7 mouse cellular contexts compared by ENCODE assay signal in the genomic region with DNA sequence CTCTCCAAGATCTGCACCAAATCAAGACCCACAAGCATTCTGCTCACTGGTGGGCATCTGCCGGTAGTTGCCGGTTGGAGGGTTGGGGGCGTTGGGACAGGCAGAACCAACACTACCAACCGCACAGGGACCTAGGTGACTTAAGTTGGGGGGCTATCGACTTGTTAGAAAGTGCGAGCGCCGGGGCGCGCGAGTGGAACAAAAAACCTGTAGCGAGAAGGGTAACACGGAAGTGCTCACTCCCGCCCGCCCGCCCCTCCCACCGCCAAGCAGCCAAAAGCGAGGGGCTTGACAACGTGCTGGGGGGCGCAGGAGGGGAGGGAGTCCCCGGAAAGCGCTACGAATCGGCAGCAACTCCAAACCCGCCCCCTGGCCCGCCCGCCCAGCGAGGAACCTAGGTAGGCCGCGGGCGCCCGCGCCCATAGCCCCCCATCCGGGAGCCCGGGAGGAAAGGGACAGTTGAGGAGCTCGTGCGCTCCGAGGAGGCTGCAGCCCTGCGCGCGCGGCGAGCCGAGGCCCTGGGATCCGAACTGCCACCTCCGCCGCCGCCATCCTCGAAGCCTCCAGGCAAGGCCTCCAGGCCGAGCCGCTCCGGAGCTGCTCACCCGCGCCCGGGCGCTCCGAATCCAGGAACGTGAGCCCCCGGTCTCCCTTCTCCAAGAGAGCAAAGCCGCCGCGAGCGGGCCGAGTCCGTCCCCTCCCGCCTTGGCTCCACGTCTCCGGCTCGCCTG. TPM values are rescaled to one million over a fixed set of nuclear protein-coding genes. Genes with fewer than 3 reads are reported as not detected.
DNase-seq lines count a peak whose midpoint lies in the region; ATAC-seq and TF ChIP-seq lines count a peak whose summit lies in the region.

No protein-coding gene starts in this region.

- WGBS in embryonic facial prominence, embryonic 11.5 days = under 1% methylated on average over 51 of the region's 69 CpGs
- WGBS in hindbrain, embryonic 16.5 days = under 1% methylated on average over 43 of the region's 69 CpGs
- under 1% methylated on average over 61 of the region's 69 CpGs for WGBS in lung, postnatal 0 days

- TF ChIP-seq CTCF in lung, postnatal 0 days (IDR thresholded peaks at IDR 0.05) = no peak

- H3K9ac ChIP-seq in embryonic facial prominence, embryonic 11.5 days (replicated peaks; ENCODE audit: low read length) = peak overlapping the region; percentile 98
- H3K9ac ChIP-seq in hindbrain, embryonic 16.5 days (ENCODE audit: low read depth, low read length) = peak overlapping the region; percentile 86
- H3K9ac ChIP-seq in lung, postnatal 0 days (replicated peaks; ENCODE audit: low read depth) = peak overlapping the region; percentile 91

- TF ChIP-seq EP300 in lung, postnatal 0 days (IDR thresholded peaks at IDR 0.05) = no peak

- no peaks in the 10 kb centered on the region for H3K4me1 ChIP-seq in embryonic facial prominence, embryonic 11.5 days (ENCODE audit: control insufficient read depth, insufficient read depth, low read length)
- H3K4me1 ChIP-seq in hindbrain, embryonic 16.5 days (ENCODE audit: control insufficient read depth, insufficient read depth, low read depth, low read length) = peaks cover 9% of the 10 kb centered on the region
- H3K4me1 ChIP-seq in lung, postnatal 0 days (ENCODE audit: insufficient read depth, low read depth, low read length) = peaks cover 8% of the 10 kb centered on the region; the same call in 1 of the 2 replicates

- DNase-seq in left cerebral cortex, adult 18-20 months (ENCODE audit: low spot score in 2 of 2) = peak; percentile 31 to 55
- DNase-seq in left cerebral cortex, adult 9 months (ENCODE audit: low spot score in 2 of 2) = no peak
- peak; percentile 68 for DNase-seq in R1 (ENCODE audit: low read depth, low spot score)
- peak; percentile 47 for DNase-seq in embryonic facial prominence, embryonic 11.5 days (ENCODE audit: low spot score)
- DNase-seq in lung, postnatal 0 days (ENCODE audit: low spot score) = peak; percentile 39
- DNase-seq in splenic B cell, adult 2 months (ENCODE audit: low read depth, low spot score) = peak; percentile 36

- H3K9me3 ChIP-seq in embryonic facial prominence, embryonic 11.5 days (replicated peaks; ENCODE audit: control insufficient read depth, low read length) = no peaks in the 10 kb centered on the region
- H3K9me3 ChIP-seq in hindbrain, embryonic 16.5 days (ENCODE audit: control insufficient read depth, low read length) = no peaks in the 10 kb centered on the region
- no peaks in the 10 kb centered on the region for H3K9me3 ChIP-seq in lung, postnatal 0 days (ENCODE audit: low read length)

- peak overlapping the region; percentile 99 for H3K4me3 ChIP-seq in embryonic facial prominence, embryonic 11.5 days (ENCODE audit: low read depth, low read length)
- H3K4me3 ChIP-seq in hindbrain, embryonic 16.5 days (ENCODE audit: low read length) = peak overlapping the region; percentile 90
- peak overlapping the region; percentile 90 for H3K4me3 ChIP-seq in lung, postnatal 0 days (ENCODE audit: low read depth, low read length)

- H3K27me3 ChIP-seq in embryonic facial prominence, embryonic 11.5 days (ENCODE audit: control insufficient read depth, insufficient read depth, low read length) = no peaks in the 10 kb centered on the region
- no peaks in the 10 kb centered on the region for H3K27me3 ChIP-seq in hindbrain, embryonic 16.5 days (replicated peaks; ENCODE audit: control insufficient read depth, insufficient read depth, low read length)
- H3K27me3 ChIP-seq in lung, postnatal 0 days (replicated peaks; ENCODE audit: insufficient read depth, low read length) = no peaks in the 10 kb centered on the region
- H3K27me3 ChIP-seq in splenic B cell, adult 2 months (ENCODE audit: control insufficient read depth, insufficient read depth, low read length, poor library complexity, severe bottlenecking) = no peaks in the 10 kb centered on the region

- peak overlapping the region; percentile 69 for H3K4me2 ChIP-seq in embryonic facial prominence, embryonic 11.5 days (ENCODE audit: low read depth, low read length)
- peak overlapping the region; percentile 95 for H3K4me2 ChIP-seq in hindbrain, embryonic 16.5 days (ENCODE audit: low read length)
- peak overlapping the region; percentile 90 for H3K4me2 ChIP-seq in lung, postnatal 0 days (replicated peaks; ENCODE audit: low read depth, low read length)

- H3K27ac ChIP-seq in embryonic facial prominence, embryonic 11.5 days (replicated peaks; ENCODE audit: low read depth, low read length) = peak overlapping the region; percentile 90
- peak overlapping the region; percentile 86 for H3K27ac ChIP-seq in hindbrain, embryonic 16.5 days (ENCODE audit: low read depth, low read length)
- peak overlapping the region; percentile 96 for H3K27ac ChIP-seq in lung, postnatal 0 days (ENCODE audit: low read length)

- ATAC-seq in embryonic facial prominence, embryonic 11.5 days (replicated peaks; ENCODE audit: insufficient number of reproducible peaks, low FRiP score, low TSS enrichment, low read depth) = 0 out of 2 replicates have a peak, but pooled peaks have one; percentile 0
- ATAC-seq in hindbrain, embryonic 16.5 days = no peak
- no peak for ATAC-seq in lung, postnatal 0 days

- H3K36me3 ChIP-seq in embryonic facial prominence, embryonic 11.5 days (replicated peaks; ENCODE audit: control insufficient read depth, insufficient read depth, low read depth, low read length) = no peaks in the 10 kb centered on the region
- H3K36me3 ChIP-seq in hindbrain, embryonic 16.5 days (ENCODE audit: control insufficient read depth, insufficient read depth, low read length) = no peaks in the 10 kb centered on the region
- no peaks in the 10 kb centered on the region for H3K36me3 ChIP-seq in lung, postnatal 0 days (ENCODE audit: insufficient read depth, low read length)
- no peaks in the 10 kb centered on the region for H3K36me3 ChIP-seq in splenic B cell, adult 2 months (ENCODE audit: control insufficient read depth, insufficient read depth, low read length, poor library complexity, severe bottlenecking)

RNA-seq across cellular contexts. Expression of a gene that starts 0.6 kb away (rescaled TPM):
- 100 to 1,000 TPM; 129 to 130 TPM for total RNA-seq in left cerebral cortex, adult 18-20 months (2021)
- polyA plus RNA-seq in embryonic facial prominence, embryonic 11.5 days (2014; fragmentation: Nextera tagmentation; extraction: Ambion mirVana) = 119 and 120 TPM in 2 replicates
- polyA plus RNA-seq in hindbrain, embryonic 16.5 days (2015; fragmentation: Nextera tagmentation; extraction: Ambion mirVana) = 31.3 and 42.3 TPM in 2 replicates
- polyA plus RNA-seq in lung, postnatal 0 days (2015; fragmentation: Nextera tagmentation; extraction: Ambion mirVana) = 21.5 and 23.2 TPM in 2 replicates

RNA-seq across cellular contexts. Expression of a gene that starts 18.5 kb away (rescaled TPM):
- 10 to 100 TPM; 78.1 to 96.2 TPM for total RNA-seq in left cerebral cortex, adult 18-20 months (2021)
- polyA plus RNA-seq in embryonic facial prominence, embryonic 11.5 days (2014; fragmentation: Nextera tagmentation; extraction: Ambion mirVana) = 402 and 452 TPM in 2 replicates
- polyA plus RNA-seq in hindbrain, embryonic 16.5 days (2015; fragmentation: Nextera tagmentation; extraction: Ambion mirVana) = 228 and 256 TPM in 2 replicates
- polyA plus RNA-seq in lung, postnatal 0 days (2015; fragmentation: Nextera tagmentation; extraction: Ambion mirVana) = 283 and 296 TPM in 2 replicates

RNA-seq across cellular contexts. Expression of a gene that starts 46.7 kb away (rescaled TPM):
- total RNA-seq in left cerebral cortex, adult 18-20 months (2021) = 10 to 100 TPM; 24.4 to 28.7 TPM
- polyA plus RNA-seq in embryonic facial prominence, embryonic 11.5 days (2014; fragmentation: Nextera tagmentation; extraction: Ambion mirVana) = 15.2 and 15.4 TPM in 2 replicates
- 26.2 and 28.9 TPM in 2 replicates for polyA plus RNA-seq in hindbrain, embryonic 16.5 days (2015; fragmentation: Nextera tagmentation; extraction: Ambion mirVana)
- polyA plus RNA-seq in lung, postnatal 0 days (2015; fragmentation: Nextera tagmentation; extraction: Ambion mirVana) = 11.1 and 11.6 TPM in 2 replicates

Comparison
In these comparisons a context has a peak if more than half of its experiments do, and no peak if none do; other contexts are left out.
1. DNase-seq: peak in left cerebral cortex, adult 18-20 months (2 of 2), R1 (single experiment), embryonic facial prominence, embryonic 11.5 days (single experiment), lung, postnatal 0 days (single experiment) and splenic B cell, adult 2 months (single experiment); none in left cerebral cortex, adult 9 months (0 of 2).
2. Peak in every context shown above with its lines, with median percentiles within 50 percentile points of each other: H3K27ac ChIP-seq, H3K4me2 ChIP-seq, H3K4me3 ChIP-seq and H3K9ac ChIP-seq.